Mouse (Mus musculus) cortical plate, adult 2 months (tissue): ENCODE measurements at regions not wholly inside any gene's neighbourhood (a gene's known extent, or its start where the extent isn't known, plus 50 kb on each side); places are given as distances from the start of the nearest gene placed in this dataset.
A peak's percentile ranks its signal among the peaks of the same experiment; 100 is the strongest.

Experiments used
- H3K27ac ChIP-seq: fragments of 200-500 bp; 2 replicates; pipeline ENCODE4 v1.5.1; 2012; ENCODE audit warnings: low read length, control low read depth, inconsistent platforms; ENCODE audit not compliant: insufficient read depth
- H3K4me1 ChIP-seq: fragments of 200-500 bp; 2 replicates; pipeline ENCODE4 v1.6.1; 2011; ENCODE audit warnings: low read length; ENCODE audit not compliant: control insufficient read depth, insufficient read depth
- H3K4me3 ChIP-seq: fragments of 200-500 bp; 2 replicates; pipeline ENCODE4 v1.5.1; 2011; ENCODE audit warnings: mild to moderate bottlenecking, low read length, control low read depth; ENCODE audit not compliant: insufficient read depth
- CTCF ChIP-seq: fragments of 200-500 bp; IDR thresholded peaks from 2 replicates; pipeline ENCODE4 v1.5.1; 2011; ENCODE audit warnings: mild to moderate bottlenecking, control low read depth, low read length; ENCODE audit not compliant: insufficient read depth; ENCODE audit errors: extremely low read depth
- POLR2A ChIP-seq: fragments of 200-500 bp; IDR thresholded peaks from 2 replicates; pipeline ENCODE4 v1.6.1; 2011; ENCODE audit warnings: mild to moderate bottlenecking, low read length, control low read depth; ENCODE audit not compliant: insufficient read depth; ENCODE audit errors: extremely low read depth

DNA sequence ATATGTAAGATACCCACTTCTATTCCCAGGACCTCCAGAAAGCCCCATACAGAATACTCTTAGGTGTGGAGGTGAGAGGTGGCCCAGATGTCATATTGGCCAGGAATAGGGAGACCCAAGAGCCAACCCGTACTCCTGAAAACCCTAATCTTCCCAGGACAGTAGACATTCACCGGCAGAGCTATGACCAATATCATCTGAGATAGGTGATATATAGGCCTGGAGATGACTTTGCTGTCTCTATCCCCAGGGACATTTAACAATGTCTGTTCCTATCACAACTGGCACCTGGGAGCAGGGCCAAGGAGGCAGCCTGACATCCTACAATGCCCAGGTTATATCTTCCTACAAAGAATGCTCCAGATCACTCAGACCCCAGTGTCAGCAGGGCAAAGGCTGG is 140.0 kb upstream of the D7Ertd443e start:
- Histone ChIP-seq H3K4me3 (no peak overlapping the region), H3K27ac (no peak overlapping the region), H3K4me1 (peaks cover 3% of the 10 kb centered on the region; the same call in 1 of the 2 replicates)
- no peak for TF ChIP-seq POLR2A
- TF ChIP-seq CTCF: no peak

DNA sequence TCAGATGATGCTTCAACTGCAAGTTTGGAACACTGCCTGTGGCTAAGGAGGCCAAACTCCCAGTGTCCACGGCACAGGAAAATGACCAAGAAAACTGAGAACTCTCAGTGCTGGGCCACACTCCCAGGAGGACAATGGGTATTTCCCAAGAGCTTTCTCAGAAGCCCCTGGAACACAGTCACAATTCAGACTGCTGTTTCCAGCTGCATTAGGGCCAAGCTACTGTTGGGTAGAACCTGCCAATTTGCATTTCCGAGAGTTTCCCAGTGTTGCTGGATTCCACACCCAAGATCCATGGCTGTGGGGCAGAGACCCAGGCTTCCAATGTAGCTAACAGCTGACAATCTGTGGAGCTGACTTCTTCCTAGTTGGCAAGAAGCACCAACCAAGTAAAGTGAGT is 141.9 kb upstream of the D7Ertd443e start:
- H3K4me1 ChIP-seq: peaks cover 3% of the 10 kb centered on the region; the same call in 1 of the 2 replicates
- no peak for TF ChIP-seq CTCF
- no peak for TF ChIP-seq POLR2A
- H3K27ac ChIP-seq: 0 out of 2 replicates have a peak overlapping the region, but pooled peaks have one; percentile 15
- H3K4me3 ChIP-seq: no peak overlapping the region

DNA sequence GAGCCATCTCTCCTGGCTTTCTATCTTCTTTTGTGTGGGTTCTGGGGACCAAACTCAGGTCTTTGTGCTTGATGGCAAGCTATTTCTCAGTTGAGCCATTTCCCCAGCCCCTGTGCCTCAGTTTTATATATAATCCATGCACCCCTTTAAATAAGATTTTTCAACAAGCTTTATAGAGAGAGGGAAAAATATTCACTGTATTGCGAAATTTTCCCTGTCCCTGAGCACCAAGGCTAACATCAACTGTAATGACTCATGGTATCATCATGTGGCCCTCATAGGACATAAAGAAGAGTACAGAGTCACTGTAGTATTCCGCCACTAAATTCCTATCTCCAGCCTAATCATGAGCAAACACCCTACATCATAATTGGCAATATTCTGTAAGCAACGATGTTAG is 142.4 kb upstream of the Dock1 start:
- no peak overlapping the region for H3K4me3 ChIP-seq
- no peak overlapping the region for H3K27ac ChIP-seq
- TF ChIP-seq CTCF: no peak
- TF ChIP-seq POLR2A: no peak
- peaks cover 3% of the 10 kb centered on the region; the same call in 1 of the 2 replicates for H3K4me1 ChIP-seq

DNA sequence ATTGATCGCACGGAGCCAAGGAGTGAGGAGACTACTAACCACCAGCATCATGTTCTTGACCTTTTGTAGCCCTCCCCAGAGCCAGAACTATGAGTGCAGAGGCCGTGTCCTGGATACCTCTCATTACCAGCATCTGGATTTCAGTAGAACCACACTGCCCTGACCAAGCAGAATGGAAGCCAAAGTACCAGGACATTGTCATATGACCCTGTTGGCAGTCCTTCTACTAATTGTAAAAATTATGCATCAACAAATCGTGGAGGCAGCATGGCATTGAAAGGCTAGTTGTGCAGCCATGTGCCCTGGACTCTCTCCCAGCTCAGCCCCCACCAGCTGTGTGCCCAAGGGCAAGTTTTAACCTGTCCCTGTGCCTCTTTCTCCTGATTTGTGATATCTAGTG is 135.6 kb upstream of the Dock1 start:
- no peaks in the 10 kb centered on the region for H3K4me1 ChIP-seq
- no peak for TF ChIP-seq POLR2A
- TF ChIP-seq CTCF: no peak
- no peak overlapping the region for H3K4me3 ChIP-seq
- H3K27ac ChIP-seq: no peak overlapping the region

DNA sequence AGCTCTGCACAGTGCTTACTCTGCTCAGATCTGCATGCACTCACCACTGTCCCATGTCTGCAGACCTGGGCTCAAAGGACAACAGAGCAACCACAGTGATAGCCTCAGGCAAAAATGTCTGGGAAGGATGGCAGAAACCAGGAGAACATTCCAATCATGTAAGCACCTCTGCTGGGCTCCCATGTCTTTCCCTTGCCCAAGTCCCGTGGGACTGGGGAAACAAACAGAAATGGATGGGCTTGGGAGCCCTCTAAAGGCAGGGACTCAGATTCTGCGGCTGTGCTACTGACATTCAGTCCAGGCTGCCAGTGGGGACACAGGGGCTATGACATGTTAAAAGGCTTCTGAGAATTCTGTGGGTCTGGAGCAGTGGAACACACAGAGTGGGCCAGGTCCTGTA is 128.8 kb upstream of the Dock1 start:
- Histone ChIP-seq H3K27ac (no peak overlapping the region), H3K4me3 (no peak overlapping the region), H3K4me1 (no peaks in the 10 kb centered on the region; the same call in 1 of the 2 replicates)
- TF ChIP-seq CTCF (0 out of 2 replicates have a peak, but pooled peaks have one; percentile 19), POLR2A (no peak)

DNA sequence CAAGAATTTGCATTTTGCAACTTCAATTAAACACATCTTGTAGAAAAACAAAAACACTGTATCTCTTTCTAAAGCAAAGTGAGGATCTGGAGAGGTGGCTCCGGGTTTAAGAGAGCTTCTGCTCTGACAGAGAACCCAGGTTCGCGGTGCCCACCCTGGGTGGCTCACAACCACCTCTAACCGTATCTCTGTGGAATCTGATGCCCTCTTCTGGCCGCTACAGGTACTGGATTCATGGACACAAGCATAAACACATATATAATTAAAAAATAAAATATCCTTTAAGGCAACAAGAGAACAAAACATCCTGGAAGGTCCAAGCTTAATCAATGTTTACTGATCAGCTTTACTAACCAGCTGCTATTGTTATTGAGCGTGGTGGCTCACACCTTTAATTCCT is 124.3 kb upstream of the Dock1 start:
- TF ChIP-seq CTCF: no peak
- no peak for TF ChIP-seq POLR2A
- H3K4me3 ChIP-seq: no peak overlapping the region
- H3K4me1 ChIP-seq: no peaks in the 10 kb centered on the region; the same call in none of the 2 replicates
- H3K27ac ChIP-seq: no peak overlapping the region

DNA sequence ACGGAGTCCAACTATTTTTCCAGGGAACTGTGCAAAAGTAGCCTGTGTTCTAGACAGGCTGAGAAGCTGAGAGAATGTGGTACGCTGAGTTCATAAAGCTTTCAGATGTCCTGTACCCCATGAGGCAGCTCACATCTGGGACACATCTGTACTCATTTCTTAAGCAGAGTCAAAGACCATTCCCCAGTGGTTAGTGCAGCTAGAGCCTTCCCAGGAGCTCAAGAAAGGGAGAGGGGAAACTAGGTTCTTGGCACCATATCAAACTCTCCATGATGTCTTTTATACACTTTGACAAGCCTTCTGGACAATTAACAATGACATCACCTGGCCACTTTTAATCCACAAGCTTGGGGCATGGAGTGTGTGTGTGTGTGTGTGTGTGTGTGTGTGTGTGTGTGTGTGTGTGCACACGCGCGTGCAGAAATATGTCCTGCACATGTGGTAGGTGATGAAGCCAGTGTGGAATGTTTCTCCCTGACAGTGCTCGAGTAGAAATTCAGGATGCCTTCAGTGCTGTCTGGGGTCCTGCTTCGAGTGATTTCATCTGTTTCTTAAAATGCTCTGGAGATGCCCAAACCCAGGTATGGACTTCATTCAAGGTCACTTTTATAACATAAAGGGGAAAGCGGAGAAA is 121.1 kb upstream of the Dock1 start:
- Histone ChIP-seq H3K27ac (no peak overlapping the region), H3K4me1 (no peaks in the 10 kb centered on the region; the same call in 1 of the 2 replicates), H3K4me3 (no peak overlapping the region)
- TF ChIP-seq POLR2A (no peak), CTCF (no peak)

DNA sequence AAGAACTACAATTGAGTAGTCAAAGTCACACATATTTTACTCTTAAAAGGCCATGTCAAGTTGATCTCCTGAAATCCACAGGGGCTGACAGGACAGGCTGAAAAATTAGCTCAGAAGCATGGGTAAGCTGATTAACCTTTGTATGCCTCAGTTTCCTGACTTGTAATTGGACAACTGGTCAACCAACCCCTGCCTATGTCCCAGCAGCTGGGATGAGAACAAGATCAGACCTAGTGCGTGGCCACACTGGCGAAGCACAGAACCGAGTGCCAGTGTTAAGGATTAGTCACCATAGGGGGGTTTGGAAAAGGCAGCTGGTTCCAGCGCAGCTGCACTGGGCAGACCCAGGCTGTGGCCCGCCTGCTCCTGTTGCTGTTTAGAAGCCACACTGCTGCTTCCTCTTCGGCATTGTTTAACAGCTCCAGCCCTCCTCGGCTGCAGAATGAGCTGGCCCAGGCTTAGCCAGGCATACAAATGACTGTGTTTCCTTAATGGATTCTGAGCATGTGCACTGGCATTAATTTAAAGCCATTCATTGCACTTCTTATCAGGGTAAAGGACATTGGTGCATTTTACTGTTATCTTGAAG is 120.1 kb upstream of the Dock1 start:
- H3K4me1 ChIP-seq: no peaks in the 10 kb centered on the region; the same call in 1 of the 2 replicates
- no peak overlapping the region for H3K4me3 ChIP-seq
- TF ChIP-seq POLR2A: no peak
- no peak overlapping the region for H3K27ac ChIP-seq

DNA sequence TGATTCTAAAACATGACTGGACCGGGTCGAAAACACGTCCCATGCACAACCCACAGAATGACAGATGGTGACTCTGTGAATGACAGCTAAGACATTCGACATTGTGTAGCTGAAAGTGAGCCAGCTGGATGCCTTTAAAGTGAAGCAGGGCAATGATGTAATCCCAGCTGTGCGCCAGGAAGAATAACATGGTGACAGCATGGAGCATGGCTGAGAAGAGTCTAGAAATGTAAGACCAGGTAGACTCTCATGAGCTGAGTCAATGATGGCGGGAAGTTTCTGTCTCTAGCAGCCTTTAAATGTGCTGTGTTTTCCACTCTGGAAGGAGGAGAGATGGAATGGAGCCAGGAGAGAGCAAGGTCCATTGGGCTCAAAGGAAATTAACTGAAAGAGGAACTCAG is 118.4 kb upstream of the Dock1 start:
- Histone ChIP-seq H3K4me3 (no peak overlapping the region), H3K4me1 (no peaks in the 10 kb centered on the region; the same call in 1 of the 2 replicates), H3K27ac (no peak overlapping the region)
- TF ChIP-seq POLR2A: no peak
- TF ChIP-seq CTCF: no peak

DNA sequence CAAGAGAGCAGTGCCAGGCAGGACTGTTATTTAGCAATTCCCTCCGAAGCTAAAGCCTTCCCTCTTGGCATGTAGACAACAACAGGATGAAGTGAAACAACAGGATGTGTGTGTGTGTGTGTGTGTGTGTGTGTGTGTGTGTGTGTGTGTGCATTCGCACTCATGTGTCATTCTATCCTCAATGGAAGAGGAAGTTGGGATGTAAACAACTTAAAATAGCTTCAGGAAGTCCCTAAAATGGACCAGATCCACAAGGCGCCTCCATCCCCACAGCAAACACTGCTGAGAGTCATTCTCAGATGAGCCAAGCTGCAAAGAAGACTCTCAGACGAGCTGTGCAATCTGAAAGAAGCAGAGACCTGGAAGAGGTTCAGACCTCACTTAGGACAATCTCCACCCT is 114.4 kb upstream of the Dock1 start:
- TF ChIP-seq POLR2A (no peak), CTCF (no peak)
- Histone ChIP-seq H3K4me1 (no peaks in the 10 kb centered on the region), H3K4me3 (no peak overlapping the region), H3K27ac (no peak overlapping the region)
